Mouse (Mus musculus): ENCODE measurements around the gene Rnf135.
"Not testable (repeated sequence)": the region's sequence is repeated elsewhere in the genome, so short reads cannot be mapped to it uniquely, and the experiment has no call there.

Gene Rnf135

GRCm38 (mm10) chr11:80163362-80164116, 20.1 kb upstream of the Rnf135 start:
- no peak for DNase-seq (ENCODE audit: low spot score)

- DNase-seq (ENCODE audit: low spot score), result no peak
Observed at GRCm38 (mm10) chr11:80164224-80164623, 19.4 kb upstream of the Rnf135 start.

DNA sequence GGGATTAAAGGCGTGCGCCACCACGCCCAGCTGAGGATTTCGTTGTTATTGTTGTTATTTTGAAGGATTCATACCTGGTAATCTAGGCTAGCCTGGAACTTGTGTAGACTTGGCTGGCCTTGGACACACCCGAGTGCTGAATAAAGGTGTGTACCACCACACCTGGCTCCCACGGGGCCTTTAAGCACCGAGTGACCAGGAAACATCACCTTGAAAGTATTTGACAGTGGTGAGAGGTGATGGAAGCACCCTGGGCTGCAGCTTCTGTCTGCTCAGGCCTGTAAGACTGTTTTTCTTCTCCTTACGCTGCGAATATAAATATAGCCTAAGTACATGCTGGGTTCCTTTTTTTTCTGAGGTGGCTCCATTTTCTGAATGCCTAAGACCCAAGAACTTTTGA, 15.5 kb upstream of the Rnf135 start:
- no peak for DNase-seq (ENCODE audit: low spot score)

- no peak for DNase-seq (ENCODE audit: low spot score)
Observed at GRCm38 (mm10) chr11:80168611-80169249, 14.9 kb upstream of the Rnf135 start.

- DNase-seq (ENCODE audit: low spot score), result no peak
Observed at GRCm38 (mm10) chr11:80169629-80170028, 14.0 kb upstream of the Rnf135 start.

GRCm38 (mm10) chr11:80170351-80170750, 13.3 kb upstream of the Rnf135 start:
- DNase-seq (ENCODE audit: low spot score), result no peak

DNA sequence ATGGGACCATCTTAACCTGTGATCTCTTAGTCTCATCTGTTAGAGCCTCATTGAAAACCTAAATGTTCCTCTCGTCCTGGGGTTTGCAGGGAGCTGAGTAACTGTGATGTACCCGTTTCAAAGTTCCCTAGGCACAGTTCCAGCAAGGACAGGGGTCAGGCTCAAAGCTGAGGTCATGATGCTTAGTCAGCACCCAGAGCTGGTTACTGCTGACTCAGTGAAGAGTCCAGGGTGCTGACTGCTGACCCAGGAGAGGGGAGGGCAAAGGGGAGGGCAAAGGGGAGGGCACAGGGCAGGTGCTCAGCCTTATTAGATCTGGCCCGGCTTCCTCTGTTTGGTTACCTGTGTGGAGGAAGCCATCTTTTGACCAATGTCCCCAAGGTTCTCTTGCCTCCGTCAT, 11.8 kb upstream of the Rnf135 start:
- no peak for DNase-seq (ENCODE audit: low spot score)

- no peak for DNase-seq (ENCODE audit: low spot score)
Observed at GRCm38 (mm10) chr11:80173963-80174670, 9.5 kb upstream of the Rnf135 start.

GRCm38 (mm10) chr11:80176911-80177895, 6.4 kb upstream of the Rnf135 start:
- no peak for DNase-seq (ENCODE audit: low spot score)

DNA sequence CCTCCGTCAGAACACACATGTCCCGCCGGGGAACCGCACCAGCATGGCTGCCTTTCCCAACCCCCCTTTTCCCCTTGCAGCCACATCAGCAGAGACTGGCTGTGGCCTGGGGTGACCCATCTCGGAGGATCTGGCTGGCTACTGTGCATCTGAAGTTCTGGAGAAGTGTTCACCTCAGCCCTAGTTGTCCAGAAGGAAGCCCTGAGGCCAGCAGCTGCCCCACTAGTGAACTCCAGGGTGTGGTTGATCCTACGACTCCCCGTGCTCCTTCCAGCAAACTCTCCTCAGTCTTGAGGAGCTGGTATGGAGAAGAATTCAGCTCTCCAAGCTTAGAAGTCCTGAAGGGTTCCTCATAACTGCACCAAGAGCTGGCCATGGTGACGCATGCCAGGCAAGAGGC, 5.3 kb upstream of the Rnf135 start:
- DNase-seq (ENCODE audit: low spot score), result no peak

GRCm38 (mm10) chr11:80181021-80181749, 2.5 kb upstream of the Rnf135 start:
- DNase-seq (ENCODE audit: low spot score), result no peak

DNA sequence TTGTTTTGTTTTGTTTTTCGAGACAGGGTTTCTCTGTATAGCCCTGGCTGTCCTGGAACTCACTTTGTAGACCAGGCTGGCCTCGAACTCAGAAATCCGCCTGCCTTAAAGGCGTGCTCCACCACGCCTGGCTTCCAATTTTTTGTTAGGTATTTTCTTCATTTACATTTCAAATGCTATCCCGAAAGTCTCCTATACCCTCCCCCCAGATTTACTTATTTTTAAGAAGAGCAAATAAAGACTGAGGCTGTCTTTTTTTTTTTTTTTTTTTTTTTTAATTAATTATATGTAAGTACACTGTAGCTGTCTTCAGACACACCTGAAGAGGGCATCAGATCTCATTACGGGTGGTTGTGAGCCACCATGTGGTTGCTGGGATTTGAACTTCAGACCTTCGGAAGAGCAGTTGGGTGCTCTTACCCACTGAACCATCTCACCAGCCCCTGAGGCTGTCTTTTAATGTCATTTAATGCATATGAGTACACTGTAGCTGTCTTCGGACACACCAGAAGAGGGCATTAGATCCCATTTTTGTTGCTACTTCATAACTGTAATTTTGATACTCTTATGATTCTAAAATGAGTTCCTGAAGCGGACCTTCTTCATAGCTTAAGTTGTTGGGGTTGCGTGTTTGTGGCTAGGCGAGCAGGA, 472 bp upstream of the Rnf135 start:
- DNase-seq (ENCODE audit: low spot score), result not testable (repeated sequence)

DNA sequence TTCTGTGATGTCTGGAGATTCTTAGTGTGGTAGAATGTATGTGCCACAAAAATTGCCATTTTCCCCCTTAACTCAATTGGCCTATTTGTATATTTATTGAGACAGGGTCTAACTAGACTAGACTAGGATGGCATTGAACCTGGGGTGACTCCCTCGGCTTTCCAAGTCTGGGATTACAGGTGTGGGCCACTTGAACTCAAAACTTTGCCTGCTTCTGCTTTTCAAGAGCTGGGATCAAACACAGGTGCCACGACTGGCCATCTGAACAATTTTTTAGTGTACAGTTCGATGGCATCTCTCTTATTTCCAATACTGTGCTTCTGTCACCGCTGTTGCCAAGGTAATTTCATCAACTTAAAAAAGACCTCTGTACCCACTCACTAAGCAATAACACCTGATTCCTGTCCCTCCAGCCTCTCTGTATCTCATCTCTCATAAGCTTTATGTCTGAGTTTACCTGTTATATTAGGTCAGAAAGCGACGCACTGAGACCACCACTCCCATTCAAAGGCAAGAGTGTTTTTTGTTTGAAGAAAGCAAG, 950 bp downstream of the Rnf135 start:
- no peak for DNase-seq (ENCODE audit: low spot score)

DNA sequence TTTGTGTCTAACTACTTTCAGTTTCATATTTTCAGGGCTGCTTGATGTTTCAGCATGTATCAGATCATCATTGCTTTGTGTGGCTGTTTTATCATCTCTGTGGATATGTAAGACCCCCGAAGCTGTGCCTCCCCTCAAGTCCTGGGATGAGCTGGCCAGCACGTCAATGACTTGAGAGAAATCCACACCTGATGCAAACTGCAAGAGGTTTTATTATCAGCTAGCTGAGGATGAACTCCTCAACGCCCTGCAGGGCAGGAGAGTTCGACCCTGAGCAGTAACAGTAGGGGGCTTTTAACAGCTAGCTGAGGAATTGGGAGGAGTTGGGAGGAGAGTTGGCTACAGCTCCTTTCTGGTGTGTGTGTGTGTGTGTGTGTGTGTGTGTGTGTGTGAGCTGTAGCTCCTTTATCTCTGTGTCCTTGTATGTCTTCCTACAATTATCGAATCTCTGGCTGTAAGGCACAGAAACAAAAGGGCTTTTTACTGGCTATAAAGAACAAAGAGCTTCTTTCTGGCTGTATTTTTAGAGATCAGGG, 1.9 kb downstream of the Rnf135 start:
- DNase-seq (ENCODE audit: low spot score), result not testable (repeated sequence)

DNA sequence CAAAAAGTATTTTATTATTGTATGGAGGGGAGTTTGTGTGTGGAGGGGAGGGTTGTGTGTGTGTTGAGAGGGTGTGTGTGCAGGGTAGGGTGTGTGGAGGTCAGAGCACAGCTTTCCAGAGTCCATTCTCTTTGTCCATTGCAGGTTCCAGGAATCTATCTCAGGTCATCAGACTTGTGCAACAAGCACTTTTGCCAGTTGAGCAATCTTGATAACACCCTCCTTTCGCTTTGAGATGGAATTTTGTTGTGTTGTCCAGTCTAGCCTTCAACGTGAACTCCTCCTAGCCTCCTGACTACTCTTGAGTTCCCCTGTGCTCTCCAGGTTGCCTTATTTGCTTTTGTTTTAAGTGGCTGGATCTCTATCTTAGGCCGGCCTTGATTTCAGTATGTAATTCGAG, 6.6 kb downstream of the Rnf135 start:
- DNase-seq (ENCODE audit: low spot score), result no peak

- no peak for DNase-seq (ENCODE audit: low spot score)
Observed at GRCm38 (mm10) chr11:80193827-80194226, 10.2 kb downstream of the Rnf135 start.

- DNase-seq (ENCODE audit: low spot score), result no peak
Observed at GRCm38 (mm10) chr11:80196351-80196750, 12.7 kb downstream of the Rnf135 start.

- DNase-seq (ENCODE audit: low spot score), result no peak
Observed at GRCm38 (mm10) chr11:80199316-80199715, 15.7 kb downstream of the Rnf135 start.

- no peak for DNase-seq (ENCODE audit: low spot score)
Observed at GRCm38 (mm10) chr11:80199773-80200172, 16.1 kb downstream of the Rnf135 start.

DNA sequence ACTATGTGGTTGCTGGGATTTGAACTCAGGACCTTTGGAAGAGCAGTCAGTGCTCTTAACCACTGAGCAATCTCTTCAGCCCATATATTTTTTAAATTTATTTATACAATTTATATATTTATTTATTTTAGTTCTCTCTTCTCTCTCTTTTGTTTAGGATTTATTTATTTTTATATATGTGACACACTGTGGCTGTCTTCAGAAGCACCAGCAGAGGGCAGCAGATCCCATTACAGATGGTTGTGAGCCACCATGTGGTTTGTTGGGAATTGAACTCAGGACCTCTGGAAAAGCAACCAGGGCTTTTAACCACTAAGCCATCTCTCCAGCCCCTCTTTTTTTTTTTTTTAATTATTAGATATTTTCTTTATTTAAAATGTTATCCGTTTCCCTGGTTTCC, 16.7 kb downstream of the Rnf135 start:
- peak; percentile 12 for DNase-seq (ENCODE audit: low spot score)
